Mouse (Mus musculus): ENCODE measurements at regions not wholly inside any gene's neighbourhood (a gene's known extent, or its start where the extent isn't known, plus 50 kb on each side); places are given as distances from the start of the nearest gene placed in this dataset.

DNA sequence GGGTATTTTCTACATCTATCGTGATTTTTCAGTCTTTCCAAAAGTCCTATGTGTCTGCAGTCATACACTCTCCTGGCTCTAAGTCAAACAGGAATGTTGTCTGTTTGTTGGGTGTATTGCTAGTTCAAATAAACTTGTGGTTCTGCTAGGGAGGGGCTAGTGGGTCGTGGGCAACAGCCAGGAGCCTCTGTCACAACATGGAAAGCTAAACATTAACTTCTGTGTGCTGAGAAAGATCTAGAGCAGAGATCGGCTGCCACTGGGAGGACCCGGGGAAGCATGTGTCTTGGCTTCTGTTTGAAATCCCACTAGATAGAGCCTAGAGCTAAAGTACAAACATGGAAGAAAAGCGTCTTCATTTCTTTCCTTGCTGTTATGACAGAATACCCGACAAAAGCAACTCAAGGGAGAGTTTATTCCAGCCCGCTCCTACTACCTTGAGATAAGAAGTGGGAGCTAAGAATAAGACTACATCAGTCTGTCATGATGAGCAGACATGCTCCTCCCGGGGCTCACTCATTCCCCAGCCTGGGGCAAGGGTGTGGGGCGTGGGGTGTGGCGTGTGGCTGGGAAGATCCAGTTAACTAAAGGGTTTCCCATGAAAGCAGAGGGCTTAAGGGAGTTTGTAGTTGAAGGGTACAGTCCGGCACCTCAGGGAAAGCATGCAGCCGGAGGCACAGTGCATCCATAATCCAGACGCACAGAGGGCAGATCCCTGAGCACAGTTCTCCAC is 190.7 kb downstream of the Rybp start:
- H3K36me3 ChIP-seq (ENCODE audit: control insufficient read depth, insufficient read depth, low read length) = no peaks in the 10 kb centered on the region
- WGBS = 75% methylated on average over 13 of the region's 13 CpGs
- H3K4me2 ChIP-seq (ENCODE audit: low read depth) = no peak overlapping the region

DNA sequence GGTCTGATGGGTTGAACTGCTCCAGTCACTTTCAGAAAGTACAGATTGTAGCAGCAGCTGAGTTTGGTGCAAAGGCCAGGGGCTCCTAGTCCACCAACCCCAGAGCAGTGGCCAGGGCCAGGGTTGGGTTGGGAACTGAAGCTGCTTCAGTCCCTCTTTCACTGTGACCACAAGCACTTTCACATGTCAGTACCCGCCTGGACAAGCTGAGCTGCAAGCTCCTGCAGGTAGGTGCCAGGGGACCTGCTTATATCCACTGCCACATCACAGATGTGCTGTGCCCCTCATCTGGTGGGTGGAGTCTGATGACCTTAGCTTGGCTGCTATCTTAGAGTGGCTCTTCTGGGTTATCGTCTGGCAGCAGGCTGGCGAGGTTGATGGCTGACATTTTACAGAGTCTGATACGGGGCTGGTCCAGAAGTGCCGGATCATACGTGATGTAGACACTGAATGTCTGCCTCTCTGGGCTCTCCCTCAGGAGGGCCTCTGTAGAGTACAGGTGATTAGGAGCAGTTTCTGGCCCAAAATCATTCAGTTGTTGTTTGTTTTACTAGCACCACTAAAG is 192.6 kb downstream of the Rybp start:
- no peaks in the 10 kb centered on the region for H3K27me3 ChIP-seq (ENCODE audit: control insufficient read depth, insufficient read depth, low read length)
- ATAC-seq (ENCODE audit: insufficient read depth, low FRiP score, low TSS enrichment) (no peak), DNase-seq (ENCODE audit: low spot score) (no peak)
- H3K9ac ChIP-seq (ENCODE audit: low read length) = no peak overlapping the region
- H3K4me3 ChIP-seq (ENCODE audit: low read depth, low read length) = no peak overlapping the region
- H3K27ac ChIP-seq (ENCODE audit: low read depth, low read length) = no peak overlapping the region
- no peaks in the 10 kb centered on the region for H3K36me3 ChIP-seq (ENCODE audit: control insufficient read depth, insufficient read depth, low read length)
- WGBS = 93% methylated on average over 6 of the region's 6 CpGs
- H3K9me3 ChIP-seq (ENCODE audit: control insufficient read depth, low read length) = no peaks in the 10 kb centered on the region
- H3K4me1 ChIP-seq (ENCODE audit: control insufficient read depth, insufficient read depth, low read length) = no peaks in the 10 kb centered on the region
- no peak overlapping the region for H3K4me2 ChIP-seq (ENCODE audit: low read depth)

More for the DNA sequence above, 190.7 kb downstream of the Rybp start:
- no peak overlapping the region for H3K4me3 ChIP-seq (ENCODE audit: low read depth, low read length)
- H3K4me1 ChIP-seq (ENCODE audit: control insufficient read depth, insufficient read depth, low read length) = no peaks in the 10 kb centered on the region
- H3K9ac ChIP-seq (ENCODE audit: low read length) = no peak overlapping the region
- ATAC-seq (ENCODE audit: insufficient read depth, low FRiP score, low TSS enrichment) = no peak
- H3K9me3 ChIP-seq (ENCODE audit: control insufficient read depth, low read length) = no peaks in the 10 kb centered on the region
- no peak for DNase-seq (ENCODE audit: low spot score)
- H3K27me3 ChIP-seq (ENCODE audit: control insufficient read depth, insufficient read depth, low read length) = no peaks in the 10 kb centered on the region
- H3K27ac ChIP-seq (ENCODE audit: low read depth, low read length) = no peak overlapping the region

DNA sequence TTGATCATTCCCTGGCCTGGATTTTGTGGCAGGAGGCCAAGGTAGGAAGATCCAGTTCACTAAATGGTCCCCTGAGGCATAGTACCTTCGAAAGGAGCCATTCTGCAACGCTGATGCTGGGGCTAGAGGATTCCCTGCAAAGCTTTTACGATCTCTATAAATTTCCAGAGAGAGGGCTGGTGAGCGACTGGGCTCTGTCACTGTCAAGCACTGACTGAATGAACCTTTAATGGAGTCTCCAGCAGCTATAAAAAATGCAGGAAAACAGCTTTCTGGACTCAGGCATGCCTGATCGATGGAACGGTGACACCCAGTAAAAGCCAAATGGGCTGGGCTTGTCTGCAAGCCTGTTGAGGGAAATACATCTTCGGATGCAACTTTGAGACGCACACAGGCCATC is 194.4 kb downstream of the Rybp start:
- no peaks in the 10 kb centered on the region for H3K9me3 ChIP-seq (ENCODE audit: control insufficient read depth, low read length)
- no peak overlapping the region for H3K4me3 ChIP-seq (ENCODE audit: low read depth, low read length)
- WGBS = 38% methylated on average over 8 of the region's 8 CpGs
- DNase-seq (ENCODE audit: low spot score) (no peak), ATAC-seq (ENCODE audit: insufficient read depth, low FRiP score, low TSS enrichment) (no peak)
- H3K4me1 ChIP-seq (ENCODE audit: control insufficient read depth, insufficient read depth, low read length) = no peaks in the 10 kb centered on the region
- no peak overlapping the region for H3K9ac ChIP-seq (ENCODE audit: low read length)
- H3K36me3 ChIP-seq (ENCODE audit: control insufficient read depth, insufficient read depth, low read length) = no peaks in the 10 kb centered on the region
- H3K27me3 ChIP-seq (ENCODE audit: control insufficient read depth, insufficient read depth, low read length) = no peaks in the 10 kb centered on the region
- H3K27ac ChIP-seq (ENCODE audit: low read depth, low read length) = no peak overlapping the region
- no peak overlapping the region for H3K4me2 ChIP-seq (ENCODE audit: low read depth)

DNA sequence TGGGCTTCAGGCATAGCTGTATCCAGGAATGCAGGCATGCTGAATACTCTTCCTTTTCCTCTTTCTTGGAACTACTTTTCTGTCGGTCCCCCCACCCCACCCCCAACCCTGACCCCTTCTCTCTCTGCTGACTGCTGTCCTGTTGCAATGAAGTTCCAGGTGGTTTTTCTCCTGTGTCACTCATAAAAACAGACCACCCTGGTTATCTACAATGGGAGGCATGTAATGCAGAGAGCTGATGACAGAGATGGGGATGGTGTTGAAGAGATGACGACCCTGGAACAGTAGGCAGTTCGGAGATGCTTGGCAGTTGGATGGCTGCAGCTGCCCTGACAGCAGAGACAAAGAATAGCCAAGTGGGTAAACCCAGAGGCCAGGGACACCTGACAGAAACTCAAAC is 195.5 kb downstream of the Rybp start:
- Histone ChIP-seq H3K27ac (ENCODE audit: low read depth, low read length) (no peak overlapping the region), H3K4me3 (ENCODE audit: low read depth, low read length) (no peak overlapping the region), H3K27me3 (ENCODE audit: control insufficient read depth, insufficient read depth, low read length) (no peaks in the 10 kb centered on the region), H3K9ac (ENCODE audit: low read length) (no peak overlapping the region), H3K4me2 (ENCODE audit: low read depth) (no peak overlapping the region), H3K9me3 (ENCODE audit: control insufficient read depth, low read length) (no peaks in the 10 kb centered on the region), H3K4me1 (ENCODE audit: control insufficient read depth, insufficient read depth, low read length) (no peaks in the 10 kb centered on the region), H3K36me3 (ENCODE audit: control insufficient read depth, insufficient read depth, low read length) (no peaks in the 10 kb centered on the region)
- WGBS = 79% methylated on average over 3 of the region's 3 CpGs
- ATAC-seq (ENCODE audit: insufficient read depth, low FRiP score, low TSS enrichment) (no peak), DNase-seq (ENCODE audit: low spot score) (no peak)

DNA sequence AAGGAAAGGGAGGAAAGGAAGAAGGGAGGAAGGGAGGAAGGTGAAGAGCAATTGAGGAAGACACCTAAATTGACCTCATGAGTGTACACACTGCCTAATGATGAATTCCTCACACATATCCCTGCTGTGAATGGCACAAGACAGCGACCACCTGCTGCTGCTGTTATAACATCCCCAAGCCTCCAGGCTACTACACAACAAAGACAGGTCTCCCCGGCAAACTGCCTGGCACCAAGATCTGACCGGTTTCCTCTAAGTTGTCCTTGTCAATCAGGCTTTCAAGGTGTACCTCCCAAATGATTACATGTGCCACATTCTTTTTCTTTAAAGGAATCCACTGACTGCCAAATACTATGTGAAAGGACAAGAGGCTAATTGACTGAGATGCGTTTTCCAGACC is 198.7 kb downstream of the Rybp start:
- Histone ChIP-seq H3K9ac (ENCODE audit: low read length) (no peak overlapping the region), H3K4me1 (ENCODE audit: control insufficient read depth, insufficient read depth, low read length) (no peaks in the 10 kb centered on the region), H3K4me2 (ENCODE audit: low read depth) (no peak overlapping the region), H3K27ac (ENCODE audit: low read depth, low read length) (no peak overlapping the region), H3K27me3 (ENCODE audit: control insufficient read depth, insufficient read depth, low read length) (no peaks in the 10 kb centered on the region), H3K9me3 (ENCODE audit: control insufficient read depth, low read length) (no peaks in the 10 kb centered on the region), H3K4me3 (ENCODE audit: low read depth, low read length) (no peak overlapping the region), H3K36me3 (ENCODE audit: control insufficient read depth, insufficient read depth, low read length) (no peaks in the 10 kb centered on the region)
- 62% methylated on average over 4 of the region's 4 CpGs for WGBS
- ATAC-seq (ENCODE audit: insufficient read depth, low FRiP score, low TSS enrichment) (no peak), DNase-seq (ENCODE audit: low spot score) (no peak)

DNA sequence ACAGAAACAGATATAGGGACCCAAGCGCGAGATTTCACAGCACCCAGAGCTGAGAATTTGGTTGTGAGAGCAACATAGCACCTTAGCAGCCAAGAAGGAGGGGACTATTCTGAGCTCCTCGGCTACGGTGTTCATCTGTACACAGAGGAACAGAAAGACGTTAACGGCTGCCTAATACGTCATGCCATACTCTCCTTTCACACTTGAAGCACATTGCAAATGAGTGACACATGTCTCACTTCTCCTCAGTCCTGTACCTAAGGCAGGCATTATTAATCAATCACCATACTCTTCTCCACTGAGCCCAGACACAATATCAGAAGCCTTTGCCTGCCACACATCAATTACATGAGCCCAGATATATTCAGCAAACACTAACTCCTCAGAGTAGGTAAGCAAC is 200.5 kb downstream of the Rybp start:
- H3K27ac ChIP-seq (ENCODE audit: low read depth, low read length) = no peak overlapping the region
- WGBS = 81% methylated on average over 7 of the region's 7 CpGs
- no peak overlapping the region for H3K4me2 ChIP-seq (ENCODE audit: low read depth)
- H3K4me1 ChIP-seq (ENCODE audit: control insufficient read depth, insufficient read depth, low read length) = no peaks in the 10 kb centered on the region
- no peaks in the 10 kb centered on the region for H3K27me3 ChIP-seq (ENCODE audit: control insufficient read depth, insufficient read depth, low read length)
- H3K4me3 ChIP-seq (ENCODE audit: low read depth, low read length) = no peak overlapping the region
- H3K9me3 ChIP-seq (ENCODE audit: control insufficient read depth, low read length) = no peaks in the 10 kb centered on the region
- no peaks in the 10 kb centered on the region for H3K36me3 ChIP-seq (ENCODE audit: control insufficient read depth, insufficient read depth, low read length)
- ATAC-seq (ENCODE audit: insufficient read depth, low FRiP score, low TSS enrichment) (no peak), DNase-seq (ENCODE audit: low spot score) (no peak)
- H3K9ac ChIP-seq (ENCODE audit: low read length) = no peak overlapping the region

DNA sequence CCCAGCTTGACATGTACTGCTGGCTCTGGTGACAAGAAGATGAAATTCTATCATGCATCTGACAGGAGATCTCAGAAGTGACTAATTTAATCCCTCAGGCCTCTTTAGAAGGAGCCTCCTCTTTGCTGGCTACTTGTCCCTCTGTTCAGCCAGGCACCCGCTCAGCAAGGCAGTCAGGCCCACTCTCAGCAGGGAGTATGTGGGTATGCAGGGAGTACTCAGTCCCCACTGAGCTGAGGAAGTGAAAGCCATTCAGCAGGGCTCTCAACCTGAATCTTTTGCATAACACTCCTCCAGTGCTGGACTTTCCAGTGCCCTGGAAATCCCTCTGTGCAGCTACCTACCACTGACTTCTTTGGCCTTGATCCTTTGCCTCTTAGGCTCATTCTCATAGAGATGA is 201.3 kb downstream of the Rybp start:
- no peak for DNase-seq (ENCODE audit: low spot score)
- no peaks in the 10 kb centered on the region for H3K4me1 ChIP-seq (ENCODE audit: control insufficient read depth, insufficient read depth, low read length)
- WGBS = 23% methylated on average over 1 of the region's 1 CpGs
- no peaks in the 10 kb centered on the region for H3K9me3 ChIP-seq (ENCODE audit: control insufficient read depth, low read length)
- H3K27me3 ChIP-seq (ENCODE audit: control insufficient read depth, insufficient read depth, low read length) = no peaks in the 10 kb centered on the region
- no peak overlapping the region for H3K4me2 ChIP-seq (ENCODE audit: low read depth)
- H3K4me3 ChIP-seq (ENCODE audit: low read depth, low read length) = no peak overlapping the region
- no peak overlapping the region for H3K9ac ChIP-seq (ENCODE audit: low read length)
- H3K36me3 ChIP-seq (ENCODE audit: control insufficient read depth, insufficient read depth, low read length) = no peaks in the 10 kb centered on the region
- H3K27ac ChIP-seq (ENCODE audit: low read depth, low read length) = no peak overlapping the region
- no peak for ATAC-seq (ENCODE audit: insufficient read depth, low FRiP score, low TSS enrichment)

DNA sequence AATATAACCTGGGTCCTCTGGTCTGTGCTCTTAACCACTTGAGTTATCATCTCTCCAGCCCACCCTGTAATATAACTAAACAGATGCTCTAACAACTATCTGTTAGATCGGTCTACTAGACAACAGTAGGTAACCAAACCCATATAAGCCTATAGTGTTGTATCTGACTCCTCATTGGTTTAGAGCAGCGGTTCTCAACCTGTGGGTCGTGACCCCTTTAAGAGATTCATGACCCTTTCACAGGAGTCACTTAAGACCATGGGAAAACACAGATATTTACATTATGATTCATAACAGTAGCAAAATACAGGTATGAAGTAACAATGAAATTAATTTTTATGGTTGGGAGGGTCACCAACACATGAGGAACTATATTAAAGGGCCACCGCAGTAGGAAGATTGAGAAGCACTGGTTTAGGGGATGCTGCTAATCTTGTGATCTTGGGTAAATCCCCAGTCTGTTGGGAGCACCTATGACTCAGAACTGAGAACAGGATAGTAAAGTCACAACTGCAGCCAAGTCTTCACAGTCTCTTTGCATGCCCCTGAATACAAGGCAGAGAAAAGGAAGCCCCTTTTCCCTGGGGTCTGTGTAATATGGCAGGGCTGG is 203.3 kb downstream of the Rybp start:
- ATAC-seq (ENCODE audit: insufficient read depth, low FRiP score, low TSS enrichment) = no peak
- H3K27ac ChIP-seq (ENCODE audit: low read depth, low read length) = no peak overlapping the region
- H3K27me3 ChIP-seq (ENCODE audit: control insufficient read depth, insufficient read depth, low read length) = no peaks in the 10 kb centered on the region
- no peak for DNase-seq (ENCODE audit: low spot score)
- H3K4me1 ChIP-seq (ENCODE audit: control insufficient read depth, insufficient read depth, low read length) = no peaks in the 10 kb centered on the region
- no peaks in the 10 kb centered on the region for H3K9me3 ChIP-seq (ENCODE audit: control insufficient read depth, low read length)
- no peak overlapping the region for H3K4me3 ChIP-seq (ENCODE audit: low read depth, low read length)
- 94% methylated on average over 4 of the region's 4 CpGs for WGBS
- no peak overlapping the region for H3K4me2 ChIP-seq (ENCODE audit: low read depth)
- no peaks in the 10 kb centered on the region for H3K36me3 ChIP-seq (ENCODE audit: control insufficient read depth, insufficient read depth, low read length)
- no peak overlapping the region for H3K9ac ChIP-seq (ENCODE audit: low read length)

DNA sequence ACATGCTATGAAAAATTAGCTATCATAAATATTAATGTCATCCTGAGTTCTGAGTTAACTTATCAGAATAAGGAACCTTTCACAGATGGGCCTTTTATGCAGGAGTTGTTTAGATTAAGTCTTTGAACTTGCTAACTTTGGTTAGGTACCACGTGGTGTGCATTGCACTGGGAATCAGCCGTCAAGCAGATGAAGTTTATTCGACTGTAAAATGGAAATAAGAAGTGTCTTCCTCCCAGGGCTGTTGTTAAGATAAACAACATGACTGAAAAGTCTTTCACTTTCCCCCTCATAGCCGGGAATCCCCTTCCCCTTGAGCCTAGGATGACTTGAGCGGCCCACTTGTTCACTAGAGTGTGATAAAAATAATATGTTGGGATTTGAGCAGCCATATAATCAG is 204.2 kb downstream of the Rybp start:
- no peaks in the 10 kb centered on the region for H3K9me3 ChIP-seq (ENCODE audit: control insufficient read depth, low read length)
- H3K36me3 ChIP-seq (ENCODE audit: control insufficient read depth, insufficient read depth, low read length) = no peaks in the 10 kb centered on the region
- DNase-seq (ENCODE audit: low spot score) = no peak
- no peaks in the 10 kb centered on the region for H3K27me3 ChIP-seq (ENCODE audit: control insufficient read depth, insufficient read depth, low read length)
- no peak overlapping the region for H3K9ac ChIP-seq (ENCODE audit: low read length)
- no peak overlapping the region for H3K4me3 ChIP-seq (ENCODE audit: low read depth, low read length)
- 81% methylated on average over 5 of the region's 5 CpGs for WGBS
- no peaks in the 10 kb centered on the region for H3K4me1 ChIP-seq (ENCODE audit: control insufficient read depth, insufficient read depth, low read length)
- no peak overlapping the region for H3K4me2 ChIP-seq (ENCODE audit: low read depth)
- ATAC-seq (ENCODE audit: insufficient read depth, low FRiP score, low TSS enrichment) = no peak
- no peak overlapping the region for H3K27ac ChIP-seq (ENCODE audit: low read depth, low read length)

Data from neural tube, embryonic 11.5 days (tissue).